Mouse (Mus musculus) CH12F3 (cell line): Measurements from ENCODE around the gene 1700022I11Rik.

Experiments
- in situ Hi-C: fragments of 300-500 bp; cut with MboI; formaldehyde crosslinking; loops from 2 replicates; pipeline ENCODE4 v1.14.3; 2020; ENCODE audit warnings: low sequenced_read_pairs

The 1700022I11Rik gene

DNA sequence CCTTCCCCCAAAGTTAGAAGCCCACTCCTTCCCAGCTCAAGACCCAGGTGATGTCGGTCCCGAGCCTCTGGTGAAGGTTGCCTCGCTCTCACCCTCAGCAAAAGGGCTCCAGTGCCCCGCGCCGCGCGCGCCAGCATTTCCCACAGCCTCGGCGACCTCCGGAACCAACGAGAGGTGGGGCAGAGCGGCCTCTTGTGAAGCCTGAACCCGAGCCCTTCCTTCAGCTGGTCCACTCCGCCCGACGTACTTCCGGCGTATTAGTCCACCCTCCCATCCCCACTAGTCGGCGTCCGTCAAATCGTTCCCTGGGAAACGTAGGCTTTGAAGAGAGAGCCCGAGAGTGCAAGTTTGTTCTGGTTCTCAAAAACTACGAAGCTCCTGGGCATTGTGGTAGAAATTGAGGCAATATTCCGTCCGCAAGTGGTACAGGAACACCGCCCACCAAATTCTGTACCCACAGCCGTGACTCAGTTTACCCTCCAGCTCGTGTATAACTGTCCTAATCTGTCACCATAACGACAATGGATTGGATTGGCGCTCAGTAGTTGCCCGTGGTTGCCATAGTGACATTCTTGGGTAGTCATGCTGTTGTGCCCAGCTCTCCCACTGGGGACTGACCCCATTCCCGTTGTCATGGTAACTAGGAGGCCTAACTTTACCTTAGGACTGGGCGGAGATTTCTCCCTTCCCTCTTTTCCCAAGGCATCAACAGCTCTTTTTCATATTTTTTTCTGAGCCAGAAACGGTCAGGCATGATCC lies 62.0 kb downstream of the 1700022I11Rik start, which contains the start of gene Stoml2:
Stoml2 (minus strand) TSS at position 474 of the 759 bp plus-strand sequence.
- in situ Hi-C loops, result no loop called here

DNA sequence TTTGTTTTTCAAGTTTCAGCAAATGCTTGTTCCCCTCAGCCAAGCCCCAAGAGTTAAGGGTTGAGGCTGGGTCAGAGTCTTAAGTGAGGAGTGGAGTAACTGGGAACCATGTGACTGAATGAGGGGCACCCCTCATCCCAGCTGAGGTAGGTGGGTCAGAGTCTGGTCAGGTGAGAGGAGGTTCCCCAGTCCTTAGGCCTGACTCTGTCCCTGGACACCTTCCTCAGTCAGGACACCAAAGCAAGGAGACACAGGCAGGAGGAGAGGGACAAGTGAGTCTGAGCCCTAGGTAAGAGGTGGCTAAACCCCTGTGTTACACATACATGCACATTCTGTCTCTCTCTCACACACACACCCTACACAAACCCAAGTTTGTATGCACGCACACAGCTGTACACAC lies 63.1 kb downstream of the 1700022I11Rik start:
- in situ Hi-C loops, result no loop called here
